Mouse (Mus musculus) CH12F3 (cell line): ENCODE measurements around the gene Cblc.

Source experiments
- in situ Hi-C: fragments of 300-500 bp; cut with MboI; formaldehyde crosslinking; loops from 2 replicates; pipeline ENCODE4 v1.14.3; 2020; ENCODE audit warnings: low sequenced_read_pairs

Cblc gene

DNA sequence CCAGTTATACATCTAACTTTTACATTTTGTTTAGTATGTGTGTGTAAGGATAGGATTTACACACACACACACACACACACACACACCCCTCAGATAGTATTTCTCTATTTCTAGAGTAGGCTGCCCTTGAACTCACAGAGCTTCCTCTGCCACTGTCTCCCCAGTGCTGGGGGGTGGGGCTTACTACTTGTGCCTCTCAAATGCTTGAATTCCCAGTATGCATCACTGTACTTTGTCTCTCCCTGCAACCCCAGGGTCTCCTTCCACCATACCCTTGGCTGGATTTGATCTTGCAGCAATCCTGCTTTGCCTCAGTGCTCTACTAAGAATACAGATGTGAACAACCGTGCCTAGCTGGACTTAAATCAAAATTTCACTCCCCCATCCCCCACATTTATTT is 42.5 kb downstream of the Cblc start:
- in situ Hi-C loops = no loop called here

DNA sequence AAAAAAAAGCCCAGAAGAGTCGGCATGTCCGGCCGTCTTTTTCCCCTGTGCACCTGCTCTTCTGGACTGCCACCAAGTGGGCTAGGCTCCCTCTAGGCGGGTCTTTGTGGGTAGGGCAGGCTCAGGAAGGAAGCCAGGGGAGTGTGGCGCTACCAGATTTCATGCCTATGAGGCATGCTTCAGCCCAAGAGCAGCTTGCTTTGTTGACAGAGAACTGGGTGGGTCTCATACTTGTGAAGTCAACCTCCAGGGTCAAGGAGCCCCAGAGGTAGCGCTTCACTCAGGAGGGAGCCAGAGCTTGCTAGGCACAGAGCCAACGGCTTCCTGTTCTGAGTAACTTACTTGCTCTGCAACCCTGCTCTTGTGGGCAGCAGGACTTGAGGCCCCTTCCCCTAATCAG is 43.0 kb downstream of the Cblc start:
- in situ Hi-C loops = no loop called here

DNA sequence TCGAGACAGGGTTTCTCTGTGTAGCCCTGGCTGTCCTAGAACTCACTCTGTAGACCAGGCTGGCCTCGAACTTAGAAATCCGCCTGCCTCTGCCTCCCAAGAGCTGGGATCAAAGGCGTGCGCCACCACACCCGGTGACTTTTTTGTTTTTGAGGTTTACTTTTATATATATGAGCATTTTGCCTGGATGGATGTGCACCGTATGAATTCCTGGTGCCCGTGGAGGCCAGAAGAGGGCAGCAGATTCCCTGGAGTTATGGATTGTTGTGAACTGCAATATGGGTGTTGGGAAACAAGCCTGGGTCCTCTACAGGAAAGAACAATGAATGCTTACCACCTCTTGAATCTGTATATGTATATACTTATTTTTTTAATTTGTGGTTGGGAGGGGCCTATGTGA is 44.0 kb downstream of the Cblc start:
- in situ Hi-C loops = no loop called here

DNA sequence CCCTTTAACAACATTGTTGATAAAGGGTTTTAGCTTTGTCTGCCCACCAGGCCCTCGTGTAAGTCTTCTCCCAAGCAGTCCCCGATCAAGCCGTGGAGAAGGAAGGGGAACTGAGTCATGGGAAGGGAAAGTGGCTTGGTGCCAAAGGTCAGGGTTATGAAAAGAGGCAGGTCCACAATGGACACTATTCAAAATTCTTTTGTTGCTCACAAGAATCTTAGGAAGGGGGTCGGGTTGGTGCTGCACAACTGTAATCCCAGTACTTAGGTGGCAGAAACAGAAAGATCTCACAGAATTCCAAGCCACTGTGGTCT is 45.6 kb downstream of the Cblc start:
- in situ Hi-C loops = no loop called here

DNA sequence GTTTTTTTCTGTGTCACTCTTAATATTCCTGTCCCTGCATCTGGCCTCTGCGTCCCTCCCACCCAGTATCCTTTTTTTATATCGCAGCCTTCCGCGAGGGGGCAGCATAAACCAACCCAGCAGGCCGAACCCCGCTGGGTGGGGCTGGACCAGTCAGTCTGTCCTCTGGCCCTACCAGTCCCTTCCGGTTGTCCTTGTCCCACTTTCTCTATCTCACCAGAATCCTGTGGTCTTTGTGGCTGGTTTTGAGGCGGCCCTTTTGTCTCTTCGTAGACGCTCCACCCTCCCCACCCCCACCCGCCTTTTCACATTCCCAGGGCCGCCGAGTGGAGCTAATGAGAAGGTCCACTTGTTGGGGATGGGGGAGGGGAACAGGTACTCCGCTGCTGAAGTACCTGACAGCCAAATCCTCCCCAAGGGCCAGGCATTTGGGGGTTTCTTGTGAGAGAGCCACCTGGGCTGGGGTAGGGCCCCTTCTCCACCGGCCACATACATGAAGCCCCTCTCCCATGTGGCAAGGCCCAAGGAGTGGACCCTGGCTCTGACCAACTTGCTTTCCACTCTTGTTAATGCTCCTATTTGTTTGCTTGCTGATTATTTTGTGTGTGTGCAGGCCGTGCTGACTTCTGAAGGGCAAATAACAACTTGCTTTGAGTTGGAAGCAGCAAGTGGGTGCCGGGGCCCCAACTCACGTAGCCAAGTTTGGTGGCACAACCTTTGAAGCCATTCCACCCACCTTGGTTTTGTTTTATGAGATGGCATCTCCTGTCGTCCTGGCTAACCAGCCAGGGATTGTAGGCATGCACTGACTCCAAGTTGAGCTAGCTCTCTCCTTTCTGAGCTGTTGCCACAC is 46.2 kb downstream of the Cblc start, which contains the start of gene Nectin2:
Gene Nectin2 (minus strand): TSS at position 267 of the 853 bp plus-strand sequence.
- in situ Hi-C loops = no loop called here

DNA sequence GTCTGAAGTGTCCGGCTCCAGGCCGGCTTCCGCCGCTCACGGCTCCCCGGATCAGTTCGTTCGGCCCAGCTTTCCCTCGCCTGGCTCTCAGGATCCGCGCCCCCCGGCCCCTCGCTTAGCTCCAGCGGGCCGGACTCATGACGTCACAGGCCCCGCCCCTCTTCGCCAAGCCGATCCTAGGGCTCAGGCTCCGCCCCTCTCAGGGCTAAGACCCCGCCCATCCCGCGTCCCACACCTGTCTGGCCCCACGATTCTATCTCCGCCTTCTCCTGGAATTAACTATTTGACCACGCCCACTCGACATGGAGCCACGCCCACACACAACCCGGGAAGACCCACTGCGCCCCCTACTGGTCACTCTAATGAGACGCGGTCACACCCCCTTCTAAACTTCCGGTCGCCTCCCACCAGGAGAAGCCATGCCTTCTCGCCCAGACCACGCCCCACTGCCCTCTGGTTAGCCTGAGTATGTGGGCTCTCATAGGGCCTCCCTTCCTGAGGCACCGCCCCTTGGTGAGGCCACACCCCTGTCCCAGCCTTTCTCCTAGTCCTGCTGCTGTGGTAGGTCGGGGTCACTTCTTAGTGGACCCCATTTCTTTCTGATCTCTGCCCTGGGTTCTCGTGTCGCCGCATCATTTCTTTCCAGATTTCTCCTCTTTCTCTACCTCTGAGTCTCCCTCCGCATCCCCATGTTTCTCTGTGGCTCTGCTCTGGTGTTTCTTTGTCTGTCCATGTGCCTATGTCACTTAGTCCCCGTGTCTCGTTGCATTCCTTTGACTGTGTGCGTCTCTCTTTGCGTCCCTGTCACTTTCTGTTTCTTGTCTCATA is 47.0 kb downstream of the Cblc start:
- in situ Hi-C loops = no loop called here

DNA sequence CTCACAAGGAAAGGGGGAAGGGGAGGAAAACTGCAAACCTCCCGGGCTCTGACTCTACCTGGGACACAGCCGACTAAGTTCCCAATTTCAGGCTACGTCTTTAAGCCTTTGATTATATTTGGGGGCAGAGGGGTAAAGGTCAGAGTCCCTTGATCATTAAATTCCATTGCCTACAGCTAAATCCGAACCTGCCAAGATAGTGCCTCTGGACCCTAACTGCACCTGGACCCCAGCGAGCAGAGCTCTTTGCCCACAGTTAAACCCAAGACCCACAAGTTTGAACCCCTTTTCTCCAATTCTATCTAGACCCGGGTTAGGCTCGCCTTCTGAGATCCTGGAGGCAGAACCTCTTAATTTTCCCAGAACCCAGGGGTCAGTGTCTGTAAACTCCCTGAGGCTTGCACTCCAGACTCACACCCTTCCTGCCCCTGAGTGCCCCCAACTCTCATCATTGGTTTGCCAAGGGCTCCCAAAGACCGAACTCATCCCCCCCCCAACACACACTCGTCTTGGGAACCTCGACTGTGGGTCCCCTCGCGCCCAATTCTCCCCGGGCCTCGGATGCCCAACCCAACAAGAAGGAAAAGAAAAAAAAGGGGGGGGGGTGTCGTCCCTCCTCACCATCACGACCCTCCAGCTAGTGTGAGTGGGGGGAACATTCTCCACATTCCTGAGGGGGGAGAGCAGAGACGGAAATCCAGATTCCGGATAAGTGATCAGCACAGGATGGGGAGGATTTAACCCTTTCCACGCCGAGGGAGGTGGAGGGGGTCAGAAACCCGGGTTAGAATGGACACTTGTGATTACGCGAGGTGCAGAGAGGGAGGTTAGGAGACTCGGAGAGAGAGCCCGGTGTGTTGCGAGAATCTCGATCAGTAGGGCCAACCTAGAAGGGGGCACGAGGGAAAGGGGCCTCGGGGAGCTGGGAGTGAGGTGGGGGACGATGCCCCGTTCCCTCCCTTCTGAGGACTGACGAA is 48.1 kb downstream of the Cblc start:
- in situ Hi-C loops = no loop called here

DNA sequence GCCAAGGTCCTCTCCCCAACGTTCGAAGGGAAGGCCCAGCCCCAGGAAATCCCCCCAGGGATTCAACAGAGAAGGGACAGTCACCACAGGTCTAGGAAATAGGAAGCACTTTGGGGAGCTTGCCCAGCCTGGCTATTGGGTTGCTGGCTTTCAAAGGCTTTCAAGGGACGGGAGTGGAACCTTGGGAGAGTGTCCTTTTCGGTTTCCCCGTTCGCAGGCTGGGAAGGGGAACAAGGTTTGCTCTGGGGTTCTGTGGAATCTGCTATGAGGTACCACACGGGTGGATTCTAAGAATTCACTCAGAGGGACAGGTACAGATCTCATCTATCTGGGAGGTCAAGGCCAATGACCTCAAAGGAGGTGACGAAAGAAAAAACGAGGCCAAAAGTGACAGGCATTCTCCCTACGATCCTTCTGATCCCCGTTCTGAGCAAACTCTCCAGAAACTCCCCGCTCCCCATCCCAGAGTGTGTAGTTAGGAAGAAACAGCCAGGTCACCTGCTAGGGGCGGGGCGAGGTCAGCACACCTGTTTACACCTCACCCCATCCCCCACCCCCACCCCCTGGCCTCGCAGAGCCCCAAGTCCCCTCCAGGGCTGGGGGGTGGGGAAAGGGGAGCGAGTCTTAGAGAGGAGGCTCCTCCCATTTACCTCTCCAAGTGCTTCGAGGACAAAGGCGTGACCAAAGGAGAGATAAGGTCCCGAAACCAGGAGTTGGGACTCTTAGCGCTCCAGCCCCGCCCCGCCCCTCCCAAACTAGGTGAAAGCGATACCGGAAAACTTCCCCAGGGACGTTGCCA is 49.0 kb downstream of the Cblc start:
- in situ Hi-C loops = no loop called here

DNA sequence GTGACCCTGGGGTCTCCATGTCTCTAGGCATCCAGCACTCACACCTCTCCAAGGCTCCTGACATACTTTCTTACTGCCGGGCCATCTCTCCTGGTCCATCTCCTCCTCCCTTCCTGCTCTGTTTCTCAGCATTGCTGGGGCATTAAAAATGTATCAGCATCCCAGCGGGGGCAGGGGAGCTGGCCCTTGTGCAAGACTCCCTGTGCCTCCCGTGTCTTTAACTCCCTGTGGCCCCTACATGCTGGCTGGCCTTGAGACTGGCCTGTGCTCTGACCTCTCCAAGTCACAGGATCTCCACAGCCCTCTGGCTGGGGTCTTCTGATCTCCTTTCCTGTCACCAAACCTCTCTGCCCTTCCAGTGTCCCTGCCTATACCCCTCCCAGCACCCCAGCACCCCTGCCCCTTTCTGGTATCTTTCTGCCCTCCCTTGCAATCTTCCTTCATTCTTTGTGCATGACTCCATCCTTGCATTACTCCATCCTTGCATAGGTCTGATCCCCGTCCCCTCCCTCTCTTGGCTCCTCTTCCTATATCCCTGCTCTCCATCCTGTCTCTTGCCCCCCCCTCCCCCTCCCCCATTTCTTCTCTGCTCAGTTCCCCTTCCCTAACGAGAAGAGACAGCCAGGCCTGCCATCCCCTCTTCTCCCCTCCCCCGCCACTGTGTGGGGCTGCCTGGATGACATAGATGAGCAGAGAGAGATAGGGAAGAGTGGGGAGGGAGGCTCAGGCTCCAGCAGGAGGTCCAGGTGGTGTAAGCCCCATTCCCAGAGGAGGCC is 50.0 kb downstream of the Cblc start:
- in situ Hi-C loops = no loop called here

DNA sequence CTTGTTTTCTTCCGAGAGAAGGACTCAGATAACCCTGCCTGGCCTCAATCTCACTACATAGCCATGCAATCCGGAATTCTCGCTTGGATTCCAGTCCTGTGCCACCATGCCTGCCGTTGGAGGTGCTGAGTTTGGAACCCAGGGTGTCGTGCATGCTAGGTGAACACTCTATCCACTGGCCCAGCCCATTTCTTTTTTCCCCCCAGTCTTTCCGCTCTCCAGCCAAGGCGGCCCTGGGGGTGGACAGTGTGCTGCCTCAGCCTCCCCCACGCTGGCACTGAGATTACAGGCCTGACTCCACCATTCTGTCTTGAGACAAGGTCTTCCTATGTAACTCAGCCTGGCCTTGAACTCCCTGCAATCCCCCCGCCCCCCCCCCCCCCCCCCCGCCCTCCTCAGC is 50.6 kb downstream of the Cblc start:
- in situ Hi-C loops = no loop called here

DNA sequence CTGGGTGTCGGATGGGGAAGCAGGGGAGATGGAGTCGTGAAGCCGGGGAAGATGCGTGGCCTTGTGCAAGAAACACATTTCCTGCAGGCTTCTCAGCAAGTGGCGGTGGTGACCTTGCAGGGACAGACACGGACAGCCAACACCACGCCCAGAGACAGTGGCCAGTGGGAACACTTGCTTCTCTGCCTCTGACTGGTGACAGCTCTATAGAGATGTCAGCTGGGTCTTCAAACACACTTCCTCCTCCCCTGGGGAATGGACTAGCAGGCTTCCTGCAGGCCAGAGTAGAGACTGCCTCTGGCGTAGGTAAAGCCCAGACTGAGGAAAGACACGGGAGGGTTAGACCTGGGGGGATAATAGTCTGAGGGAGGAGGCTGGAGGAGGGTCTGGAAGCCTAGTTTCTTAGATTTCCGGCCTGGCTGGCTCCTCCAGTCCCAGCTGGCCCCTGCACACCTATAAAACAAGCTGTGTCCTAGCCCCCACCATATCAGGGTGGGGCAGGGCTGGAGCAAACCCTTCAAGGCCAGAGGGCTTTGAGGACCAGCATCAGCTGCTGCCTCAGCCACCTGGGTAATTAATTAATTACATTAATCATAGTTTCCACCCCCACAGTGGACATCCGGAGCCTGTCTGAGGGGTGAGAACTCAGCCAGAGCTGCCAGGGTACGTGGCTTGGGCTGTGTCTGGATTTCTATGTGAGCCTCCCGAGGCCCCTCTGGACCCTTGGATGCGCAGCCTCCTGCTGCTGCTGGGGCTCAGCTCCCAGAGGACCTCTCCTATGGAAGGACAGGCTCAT is 51.8 kb downstream of the Cblc start:
- in situ Hi-C loops = no loop called here

DNA sequence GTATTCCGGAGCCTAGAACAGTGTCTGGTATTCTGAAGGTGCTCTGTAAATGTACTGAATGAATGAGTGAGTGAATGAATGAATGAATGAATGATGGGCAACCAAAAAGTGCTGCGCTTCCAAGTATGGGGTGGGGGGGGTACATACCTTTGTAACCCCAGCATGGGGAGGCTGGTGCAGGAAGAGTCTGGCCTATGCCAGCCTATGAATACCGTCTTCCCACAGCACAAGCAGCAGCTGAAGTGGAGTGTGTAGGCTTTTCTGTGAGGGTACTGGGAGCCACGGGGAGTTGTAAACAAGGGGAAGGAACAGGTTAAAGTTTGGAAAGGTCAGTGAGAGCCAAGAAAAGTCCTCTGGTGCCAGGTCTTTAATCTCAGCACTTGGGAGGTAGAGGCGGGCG is 52.8 kb downstream of the Cblc start:
- in situ Hi-C loops = no loop called here

DNA sequence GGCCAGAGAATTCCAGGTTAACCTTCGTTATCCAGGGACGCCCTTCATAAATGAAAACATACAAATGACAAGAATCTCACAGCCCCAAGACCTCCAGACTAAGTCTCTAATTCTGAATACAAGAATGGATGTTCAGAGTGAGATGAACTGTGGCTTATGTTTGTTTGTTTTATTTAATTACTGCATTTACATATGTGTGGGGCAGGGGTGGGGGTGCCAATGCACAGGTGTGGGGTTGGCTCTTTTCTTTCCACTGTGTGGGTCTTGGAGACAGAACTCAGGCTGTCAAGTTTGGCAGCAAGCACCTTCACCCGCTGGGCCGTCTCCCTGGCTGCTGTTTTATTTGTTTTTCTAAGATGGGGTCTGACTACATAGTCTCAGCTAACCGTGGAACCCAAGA is 54.1 kb downstream of the Cblc start:
- in situ Hi-C loops = no loop called here

DNA sequence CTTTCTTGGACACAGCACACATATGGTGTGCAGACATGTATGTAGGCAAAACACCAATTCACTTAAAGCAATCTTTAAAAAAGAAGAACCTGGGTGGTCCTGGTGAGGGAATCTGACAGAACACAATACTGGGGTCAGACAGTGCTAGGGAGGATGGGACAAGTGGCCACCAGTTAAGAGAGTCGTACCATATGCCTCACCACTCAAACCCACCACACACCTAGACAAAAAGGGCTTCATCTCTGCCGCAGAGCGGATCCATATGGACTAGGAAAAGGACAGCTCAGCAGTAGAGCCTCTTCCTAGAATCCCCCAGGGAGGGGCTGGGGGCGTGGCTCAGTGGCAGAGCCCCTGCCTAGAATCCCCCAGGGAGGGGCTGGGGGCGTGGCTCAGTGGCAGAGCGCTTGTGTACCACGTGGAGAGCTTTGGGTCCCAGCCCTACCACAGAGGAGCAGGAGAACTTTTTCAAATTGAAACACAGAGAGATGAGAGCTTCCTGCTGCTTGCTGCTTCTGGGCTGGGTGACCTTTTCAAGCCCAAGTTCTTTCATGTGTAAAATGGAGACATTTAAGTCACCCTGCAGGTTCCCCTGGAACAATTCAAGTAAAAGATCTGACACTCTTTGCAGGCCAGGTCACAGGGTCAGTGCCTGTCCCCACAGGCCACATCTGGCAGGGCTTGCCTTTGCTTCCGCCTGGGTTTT is 55.1 kb downstream of the Cblc start:
- in situ Hi-C loops = no loop called here

DNA sequence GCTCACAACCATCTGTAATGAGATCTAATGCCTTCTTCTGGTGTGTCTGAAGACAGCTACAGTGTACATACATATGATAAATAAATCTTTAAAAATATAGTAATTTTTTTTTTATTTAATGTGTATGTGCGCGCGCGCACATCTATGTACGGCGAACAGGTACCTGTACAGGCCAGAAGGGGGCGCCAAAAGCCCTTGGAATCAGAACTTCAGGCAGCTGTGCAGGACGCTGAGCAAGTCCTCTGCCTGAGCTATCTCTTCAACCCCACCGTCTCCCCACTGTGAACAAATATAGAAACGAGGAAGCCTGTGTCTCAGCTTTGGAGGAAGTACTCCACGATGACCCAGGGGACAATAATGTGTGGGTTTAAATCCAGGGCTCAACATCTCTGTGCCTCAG is 56.3 kb downstream of the Cblc start:
- in situ Hi-C loops = no loop called here

DNA sequence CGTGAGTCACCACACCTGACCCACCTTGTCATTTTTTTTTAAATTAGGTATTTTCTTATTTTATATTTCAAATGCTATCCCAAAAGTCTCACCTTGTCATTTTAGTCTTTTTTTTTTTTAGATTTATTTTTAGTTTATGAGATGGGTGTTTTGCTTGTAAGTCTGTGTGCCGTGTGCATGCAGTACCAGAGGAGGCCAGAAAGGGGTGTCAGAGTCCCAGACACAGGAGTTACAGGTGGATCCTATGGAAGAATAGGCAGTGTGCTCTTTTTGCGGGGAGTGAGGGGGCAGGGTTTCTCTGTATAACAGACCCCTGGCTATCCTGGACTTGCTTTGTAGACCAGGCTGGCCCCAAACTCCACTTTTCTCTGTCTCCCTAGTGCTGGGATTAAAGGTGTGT is 57.8 kb downstream of the Cblc start:
- in situ Hi-C loops = no loop called here

DNA sequence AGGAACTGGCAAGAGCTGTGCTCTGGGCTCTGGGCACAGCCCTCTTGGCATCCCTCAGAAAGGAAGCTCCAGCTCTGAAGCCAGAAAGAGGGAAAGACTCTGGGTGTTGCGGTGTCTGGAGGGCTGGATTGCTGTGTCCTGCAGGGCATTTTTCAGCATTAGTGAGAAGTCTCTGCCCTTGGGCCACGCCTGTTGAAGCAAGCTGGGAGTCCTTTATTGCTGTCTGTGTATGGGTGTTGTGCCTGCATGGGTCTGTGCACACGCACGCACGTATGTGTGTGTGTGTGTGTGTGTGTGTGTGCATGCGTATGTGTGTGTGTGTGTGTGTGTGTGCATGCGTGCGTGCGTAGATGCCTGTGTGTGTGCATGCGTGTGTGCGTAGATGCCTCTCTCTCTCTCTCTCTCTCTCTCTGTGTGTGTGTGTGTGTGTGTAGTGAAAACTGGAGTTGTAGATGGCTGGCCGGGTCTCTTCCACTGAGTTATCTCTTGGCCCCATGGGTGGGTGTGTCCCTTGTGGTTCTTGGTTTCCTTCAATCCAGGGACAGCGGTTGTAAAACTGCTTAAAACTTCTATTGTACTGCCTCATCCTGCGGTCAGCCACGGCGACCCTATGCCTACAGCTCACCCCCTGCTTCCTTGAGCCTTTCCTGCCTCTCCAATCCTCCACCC is 60.1 kb downstream of the Cblc start:
- in situ Hi-C loops = no loop called here
